Mouse (Mus musculus) lung, embryonic 14.5 days (tissue): ENCODE data around the gene Abcc3. TPM values are rescaled to one million over a fixed set of nuclear protein-coding genes. Genes with fewer than 3 reads are reported as not detected.
A peak's percentile ranks its signal among the peaks of the same experiment; 100 is the strongest.

Experiments used
- ATAC-seq: fragments of 200-750 bp; cut with Nextera tagmentation; 2 replicates; pipeline ENCODE4 v1.8.0; 2017; ENCODE audit warnings: mild to moderate bottlenecking, moderate TSS enrichment, moderate library complexity; ENCODE audit not compliant: insufficient read depth
- DNase-seq: peaks from one replicate; pipeline ENCODE4 v3.0.0-alpha.2; 2015
- H3K27ac ChIP-seq: fragments of 300-500 bp; sonication (generic); 2 replicates; pipeline ENCODE4 v1.5.1; 2014; ENCODE audit warnings: low read depth, mild to moderate bottlenecking, moderate library complexity
- H3K27me3 ChIP-seq: fragments of 300-500 bp; sonication (generic); 2 replicates; pipeline ENCODE4 v1.6.1; 2014; ENCODE audit warnings: low read length, control low read depth; ENCODE audit not compliant: insufficient read depth
- H3K36me3 ChIP-seq: fragments of 300-500 bp; sonication (generic); 2 replicates; pipeline ENCODE4 v1.6.1; 2014; ENCODE audit warnings: control low read depth; ENCODE audit not compliant: insufficient read depth
- H3K4me1 ChIP-seq: fragments of 300-500 bp; sonication (generic); 2 replicates; pipeline ENCODE4 v1.6.1; 2014; ENCODE audit warnings: antibody characterized with exemption, control low read depth; ENCODE audit not compliant: insufficient read depth
- H3K4me2 ChIP-seq: fragments of 300-500 bp; sonication (generic); 2 replicates; pipeline ENCODE4 v1.6.1; 2014; ENCODE audit warnings: mild to moderate bottlenecking
- H3K4me3 ChIP-seq: fragments of 300-500 bp; sonication (generic); 2 replicates; pipeline ENCODE4 v1.5.1; 2014; ENCODE audit warnings: low read depth, low read length
- H3K9ac ChIP-seq: fragments of 300-500 bp; sonication (generic); 2 replicates; pipeline ENCODE4 v1.6.1; 2014
- H3K9me3 ChIP-seq: fragments of 300-500 bp; sonication (generic); 2 replicates; pipeline ENCODE4 v1.6.1; 2016; ENCODE audit warnings: low read depth, low read length, control low read depth
- CTCF ChIP-seq: IDR thresholded peaks from 2 replicates; pipeline ENCODE4 v1.5.1; 2016; ENCODE audit warnings: antibody characterized with exemption, low read depth
- WGBS: fragments of 180-500 bp; shearing (Covaris S2); extraction: QIAGEN DNeasy Blood & Tissue Kit; methylation state at CpG from one replicate; pipeline ENCODE4 v1.1.7; 2014; 5-methylcytosine and 5-hydroxymethylcytosine counted together
- polyA plus RNA-seq: library from polyadenylated mRNA; unstranded; fragments of >200 nt; fragmentation: Nextera tagmentation; extraction: Ambion mirVana; gene quantifications from 2 replicates; pipeline ENCODE4 v1.2.1, GENCODE M21; 2014

Abcc3 gene
- polyA plus RNA-seq, 1 experiment from 2014 or later, result 3.1 TPM

DNA sequence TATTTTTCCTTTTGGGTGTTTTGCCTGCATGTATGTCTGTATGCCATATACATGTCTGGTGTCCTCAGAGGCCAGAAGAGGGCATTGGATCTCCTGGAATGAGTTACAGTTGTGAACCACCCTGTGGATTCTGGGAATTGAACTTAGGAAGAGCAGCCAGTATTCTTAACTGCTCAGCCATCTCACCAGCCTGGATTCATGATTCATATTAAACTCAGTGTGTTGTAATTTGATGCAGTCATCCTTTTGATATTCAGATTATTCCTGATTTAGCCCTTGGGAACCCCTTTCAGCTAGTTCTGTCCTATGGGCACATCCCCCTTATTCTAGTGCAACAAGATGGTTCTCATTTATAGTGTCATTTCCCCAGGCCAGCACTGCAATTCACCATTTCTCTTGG, 56.2 kb downstream of the Abcc3 start:
- Histone ChIP-seq H3K9me3 (no peaks in the 10 kb centered on the region), H3K9ac (no peak overlapping the region), H3K4me2 (no peak overlapping the region), H3K4me3 (no peak overlapping the region), H3K36me3 (peaks cover 71% of the 10 kb centered on the region), H3K4me1 (no peaks in the 10 kb centered on the region), H3K27ac (no peak overlapping the region), H3K27me3 (no peaks in the 10 kb centered on the region)
- ATAC-seq (no peak), DNase-seq (no peak)
- no peak for TF ChIP-seq CTCF

GRCm38 (mm10) chr11:94334386-94334968, 58.3 kb downstream of the Abcc3 start:
- peaks cover 9% of the 10 kb centered on the region for H3K4me1 ChIP-seq
- DNase-seq (no peak), ATAC-seq (no peak)
- no peaks in the 10 kb centered on the region for H3K9me3 ChIP-seq
- H3K36me3 ChIP-seq, result peaks cover 55% of the 10 kb centered on the region
- H3K4me3 ChIP-seq, result no peak overlapping the region
- no peak overlapping the region for H3K9ac ChIP-seq
- no peak overlapping the region for H3K27ac ChIP-seq
- no peak for TF ChIP-seq CTCF
- no peak overlapping the region for H3K4me2 ChIP-seq
- 88% methylated on average over 8 of the region's 8 CpGs for WGBS
- no peaks in the 10 kb centered on the region for H3K27me3 ChIP-seq

DNA sequence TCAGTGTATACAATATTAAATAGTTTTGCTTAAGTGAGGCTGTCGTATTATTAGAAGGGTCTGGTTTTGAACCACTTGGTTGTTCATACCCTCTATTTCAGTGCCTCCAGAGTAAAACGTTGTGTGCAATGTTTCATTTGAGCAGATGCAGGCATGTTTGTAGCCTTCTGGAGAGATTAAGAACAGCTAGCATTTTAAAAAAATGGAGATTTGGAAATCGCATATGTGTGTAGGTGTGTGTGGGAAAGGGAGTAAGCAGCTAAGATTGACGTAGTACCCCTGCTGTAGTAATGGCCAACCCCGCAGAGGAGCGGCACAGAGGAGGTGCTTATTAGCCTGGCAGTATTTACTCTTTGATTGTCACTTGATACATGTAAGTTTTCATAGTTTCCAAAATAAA, 60.1 kb downstream of the Abcc3 start:
- Histone ChIP-seq H3K9me3 (no peaks in the 10 kb centered on the region), H3K9ac (no peak overlapping the region), H3K4me2 (no peak overlapping the region), H3K4me1 (peaks cover 13% of the 10 kb centered on the region), H3K27ac (no peak overlapping the region), H3K36me3 (peaks cover 38% of the 10 kb centered on the region), H3K27me3 (no peaks in the 10 kb centered on the region), H3K4me3 (no peak overlapping the region)
- no peak for TF ChIP-seq CTCF
- ATAC-seq (no peak), DNase-seq (no peak)
- WGBS, result 88% methylated on average over 6 of the region's 6 CpGs

DNA sequence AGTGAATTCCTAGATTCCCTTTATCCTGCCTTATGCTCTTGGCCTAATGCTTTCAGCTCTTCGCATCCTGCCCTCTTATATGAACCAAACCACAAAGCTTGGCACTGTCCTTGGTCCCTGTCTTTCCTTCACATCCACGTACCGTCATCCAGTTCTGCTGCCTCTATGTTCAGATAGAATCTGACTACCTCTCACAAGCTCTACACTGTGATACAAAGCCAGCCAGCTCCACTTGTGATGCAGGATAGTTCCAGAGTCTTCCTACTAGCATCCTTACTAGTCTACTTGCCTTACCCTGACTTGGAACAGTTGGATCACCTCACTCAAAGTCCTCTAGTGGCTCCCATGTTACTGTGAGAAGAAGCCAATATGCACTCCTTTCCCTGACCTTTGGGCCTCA, 62.6 kb downstream of the Abcc3 start:
- no peak for TF ChIP-seq CTCF
- Histone ChIP-seq H3K36me3 (peaks cover 14% of the 10 kb centered on the region), H3K9ac (peak overlapping the region; percentile 9; the same call in 1 of the 2 replicates), H3K27ac (no peak overlapping the region), H3K9me3 (no peaks in the 10 kb centered on the region), H3K4me1 (peaks cover 16% of the 10 kb centered on the region), H3K4me2 (no peak overlapping the region), H3K27me3 (no peaks in the 10 kb centered on the region), H3K4me3 (no peak overlapping the region)
- DNase-seq, result no peak
- WGBS, result 91% methylated on average over 3 of the region's 3 CpGs
- no peak for ATAC-seq

DNA sequence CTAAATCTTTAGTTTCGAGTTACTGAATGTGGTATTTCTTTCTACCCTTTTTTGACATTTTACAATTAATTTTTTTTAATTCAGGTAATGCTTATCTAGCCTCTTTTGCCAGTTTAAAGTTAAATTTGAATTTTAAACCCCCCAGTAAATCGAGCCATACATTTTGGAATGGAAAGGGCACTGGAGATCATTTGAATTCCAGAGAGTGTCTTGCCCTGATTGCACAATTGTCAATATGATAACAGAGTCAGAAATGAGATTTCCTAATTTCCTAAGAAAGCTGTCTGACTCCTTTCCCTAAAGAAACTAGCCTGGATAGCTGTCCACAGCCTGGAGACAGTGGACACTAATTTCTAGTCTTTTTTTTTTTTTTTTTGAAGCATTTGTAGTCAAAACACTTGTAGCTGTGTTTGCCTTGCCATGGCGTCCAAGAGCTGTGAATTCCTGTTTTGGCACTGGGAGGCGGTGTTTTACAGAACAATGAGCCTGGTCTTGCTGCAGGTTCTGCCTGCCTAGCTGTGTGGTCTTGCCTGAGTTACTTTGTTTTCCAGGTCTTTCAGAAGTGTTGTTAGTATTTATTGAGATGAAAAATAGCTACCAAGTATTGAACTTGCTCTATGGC, 63.4 kb downstream of the Abcc3 start:
- DNase-seq (peak; percentile 77), ATAC-seq (no peak)
- Histone ChIP-seq H3K4me1 (peaks cover 16% of the 10 kb centered on the region), H3K27me3 (no peaks in the 10 kb centered on the region), H3K27ac (no peak overlapping the region; the same call in 1 of the 2 replicates), H3K9me3 (no peaks in the 10 kb centered on the region), H3K4me2 (peak overlapping the region; percentile 63), H3K36me3 (peaks cover 8% of the 10 kb centered on the region), H3K4me3 (peak overlapping the region; percentile 71; the same call in 1 of the 2 replicates), H3K9ac (no peak overlapping the region)
- 44% methylated on average over 4 of the region's 4 CpGs for WGBS
- TF ChIP-seq CTCF, result peak; percentile 59

DNA sequence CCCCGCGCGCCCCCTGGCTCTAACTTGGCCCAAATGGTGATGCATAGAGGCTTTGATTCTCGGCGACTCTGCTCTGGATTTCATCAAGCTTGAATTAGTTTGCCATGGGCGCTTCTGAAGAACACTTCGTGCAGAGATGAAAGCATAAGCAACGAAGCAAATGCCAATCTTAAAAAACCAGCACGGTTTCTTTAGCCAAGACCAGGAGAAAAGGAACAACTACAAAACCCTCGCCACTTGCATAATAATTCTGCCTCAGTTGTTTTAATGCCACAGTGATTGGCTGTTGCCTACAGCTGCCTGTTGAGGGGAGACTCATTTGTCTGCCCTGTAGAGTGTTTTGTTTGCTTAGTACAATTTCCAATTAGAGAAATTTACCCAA, 64.2 kb downstream of the Abcc3 start:
- peaks cover 16% of the 10 kb centered on the region for H3K4me1 ChIP-seq
- peak overlapping the region; percentile 98 for H3K27ac ChIP-seq
- H3K27me3 ChIP-seq, result no peaks in the 10 kb centered on the region
- 0 out of 2 replicates have a peak, but pooled peaks cover 1% of the 10 kb centered on the region for H3K36me3 ChIP-seq
- H3K9me3 ChIP-seq, result no peaks in the 10 kb centered on the region
- ATAC-seq (no peak), DNase-seq (peak; percentile 51)
- no peak for TF ChIP-seq CTCF
- H3K9ac ChIP-seq, result peak overlapping the region; percentile 95
- peak overlapping the region; percentile 63 for H3K4me2 ChIP-seq
- H3K4me3 ChIP-seq, result peak overlapping the region; percentile 71
- 3% methylated on average over 10 of the region's 10 CpGs for WGBS

GRCm38 (mm10) chr11:94327693-94328643, 64.8 kb downstream of the Abcc3 start, which contains the start of gene Ankrd40:
Ankrd40 (plus strand) TSS chr11:94328001.
- peak within 1 kb of the TSS; percentile 63 for H3K4me2 ChIP-seq
- H3K9ac ChIP-seq, result peak within 1 kb of the TSS; percentile 95
- no peak for TF ChIP-seq CTCF
- H3K36me3 ChIP-seq, result no peaks in the 10 kb centered on the region
- peaks cover 17% of the 10 kb centered on the region for H3K4me1 ChIP-seq
- H3K27me3 ChIP-seq, result no peaks in the 10 kb centered on the region
- H3K4me3 ChIP-seq, result peak within 1 kb of the TSS; percentile 71
- no peaks in the 10 kb centered on the region for H3K9me3 ChIP-seq
- H3K27ac ChIP-seq, result peak within 1 kb of the TSS; percentile 98
- ATAC-seq (peak; percentile 92), DNase-seq (peak; percentile 97)
- WGBS, result under 1% methylated on average over 76 of the region's 78 CpGs
